Mouse (Mus musculus) limb, embryonic 15.5 days (tissue): ENCODE results near the gene Trim56. TPM values are rescaled to one million over a fixed set of nuclear protein-coding genes. Genes with fewer than 3 reads are reported as not detected.
"Not testable (repeated sequence)": the region's sequence is repeated elsewhere in the genome, so short reads cannot be mapped to it uniquely, and the experiment has no call there.

ENCODE experiments used
- ATAC-seq: fragments of 200-750 bp; cut with Nextera tagmentation; 2 replicates; pipeline ENCODE4 v1.8.0; 2017; ENCODE audit warnings: low read depth, moderate TSS enrichment; ENCODE audit not compliant: insufficient number of reproducible peaks, low FRiP score, low TSS enrichment
- H3K27ac ChIP-seq: fragments of 300-500 bp; sonication (generic); 2 replicates; pipeline ENCODE4 v1.5.1; 2015; ENCODE audit warnings: moderate library complexity, mild to moderate bottlenecking, inconsistent platforms
- H3K27me3 ChIP-seq: fragments of 300-500 bp; sonication (generic); 2 replicates; pipeline ENCODE4 v1.6.1; 2015; ENCODE audit warnings: inconsistent platforms
- H3K36me3 ChIP-seq: fragments of 300-500 bp; sonication (generic); 2 replicates; pipeline ENCODE4 v1.6.1; 2015; ENCODE audit warnings: inconsistent platforms
- H3K4me1 ChIP-seq: fragments of 300-500 bp; sonication (generic); 2 replicates; pipeline ENCODE4 v1.6.1; 2015; ENCODE audit warnings: inconsistent platforms
- H3K4me2 ChIP-seq: fragments of 300-500 bp; sonication (generic); 2 replicates; pipeline ENCODE4 v1.6.1; 2015; ENCODE audit warnings: mild to moderate bottlenecking, inconsistent platforms
- H3K4me3 ChIP-seq: fragments of 300-500 bp; sonication (generic); 2 replicates; pipeline ENCODE4 v1.5.1; 2015; ENCODE audit warnings: mild to moderate bottlenecking, inconsistent platforms
- H3K9ac ChIP-seq: fragments of 300-500 bp; sonication (generic); 2 replicates; pipeline ENCODE4 v1.6.1; 2015; ENCODE audit warnings: inconsistent platforms
- H3K9me3 ChIP-seq: fragments of 300-500 bp; sonication (generic); 2 replicates; pipeline ENCODE4 v1.6.1; 2016; ENCODE audit warnings: inconsistent platforms
- WGBS: fragments of 180-500 bp; shearing (Covaris S2); methylation state at CpG from one replicate; pipeline ENCODE4 v1.1.7; 2015; 5-methylcytosine and 5-hydroxymethylcytosine counted together
- polyA plus RNA-seq: library from polyadenylated mRNA; unstranded; fragments of >200 nt; fragmentation: Nextera tagmentation; extraction: Ambion mirVana; gene quantifications from 2 replicates; pipeline ENCODE4 v1.2.1, GENCODE M21; 2015

Trim56 gene
- polyA plus RNA-seq, result 7.6 and 8.8 TPM in 2 replicates

- Histone ChIP-seq H3K9ac (peak within 1 kb of the TSS; percentile 69), H3K4me2 (peak within 1 kb of the TSS; percentile 69), H3K27me3 (no peaks in the 10 kb centered on the region), H3K27ac (peak within 1 kb of the TSS; percentile 58), H3K36me3 (peaks cover 19% of the 10 kb centered on the region), H3K4me3 (peak within 1 kb of the TSS; percentile 60), H3K4me1 (peaks cover 14% of the 10 kb centered on the region), H3K9me3 (no peaks in the 10 kb centered on the region; the same call in 1 of the 2 replicates)
- 9% methylated on average over 29 of the region's 29 CpGs for WGBS
- ATAC-seq, result peak; percentile 70; the same call in 1 of the 2 replicates
Observed at GRCm38 (mm10) chr5:137115866-137116847, at the start of gene Trim56. Gene Trim56, minus strand, starts transcription at chr5:137116209.

GRCm38 (mm10) chr5:137161853-137162252 is 45.8 kb upstream of the Trim56 start:
- no peak for ATAC-seq
- Histone ChIP-seq H3K4me3 (no peak overlapping the region), H3K4me2 (no peak overlapping the region), H3K36me3 (no peaks in the 10 kb centered on the region), H3K4me1 (no peaks in the 10 kb centered on the region), H3K9me3 (no peaks in the 10 kb centered on the region), H3K27ac (no peak overlapping the region), H3K9ac (no peak overlapping the region), H3K27me3 (no peaks in the 10 kb centered on the region)
- WGBS, result 76% methylated on average over 4 of the region's 4 CpGs

- H3K4me3 ChIP-seq, result no peak overlapping the region
- H3K4me2 ChIP-seq, result no peak overlapping the region
- H3K36me3 ChIP-seq, result no peaks in the 10 kb centered on the region
- no peak overlapping the region for H3K27ac ChIP-seq
- H3K9ac ChIP-seq, result no peak overlapping the region
- WGBS, result 26% methylated on average over 11 of the region's 11 CpGs
- no peak for ATAC-seq
- H3K9me3 ChIP-seq, result no peaks in the 10 kb centered on the region
- H3K27me3 ChIP-seq, result no peaks in the 10 kb centered on the region
- no peaks in the 10 kb centered on the region for H3K4me1 ChIP-seq
Observed at GRCm38 (mm10) chr5:137159461-137159860, 43.5 kb upstream of the Trim56 start.

- no peaks in the 10 kb centered on the region for H3K4me1 ChIP-seq
- H3K27ac ChIP-seq, result no peak overlapping the region
- no peaks in the 10 kb centered on the region for H3K36me3 ChIP-seq
- no peak overlapping the region for H3K4me2 ChIP-seq
- WGBS, result 87% methylated on average over 5 of the region's 5 CpGs
- H3K9me3 ChIP-seq, result peaks cover 16% of the 10 kb centered on the region; the same call in 1 of the 2 replicates
- H3K9ac ChIP-seq, result no peak overlapping the region
- no peak for ATAC-seq
- no peak overlapping the region for H3K4me3 ChIP-seq
- no peaks in the 10 kb centered on the region for H3K27me3 ChIP-seq
Observed at GRCm38 (mm10) chr5:137153289-137153688, 37.3 kb upstream of the Trim56 start.

- Histone ChIP-seq H3K9ac (no peak overlapping the region), H3K9me3 (peaks cover 16% of the 10 kb centered on the region; the same call in 1 of the 2 replicates), H3K27ac (no peak overlapping the region), H3K27me3 (no peaks in the 10 kb centered on the region), H3K4me2 (no peak overlapping the region), H3K4me1 (no peaks in the 10 kb centered on the region), H3K4me3 (no peak overlapping the region), H3K36me3 (no peaks in the 10 kb centered on the region)
- WGBS, result 57% methylated on average over 2 of the region's 2 CpGs
- ATAC-seq, result no peak; the same call in 1 of the 2 replicates
Observed at GRCm38 (mm10) chr5:137152623-137153022, 36.6 kb upstream of the Trim56 start.

- H3K4me1 ChIP-seq, H3K9ac ChIP-seq, H3K36me3 ChIP-seq, H3K4me2 ChIP-seq, ATAC-seq, H3K4me3 ChIP-seq, H3K27ac ChIP-seq, H3K27me3 ChIP-seq: not testable (repeated sequence)
- H3K9me3 ChIP-seq, result peaks cover 16% of the 10 kb centered on the region; the same call in 1 of the 2 replicates
Observed at GRCm38 (mm10) chr5:137149272-137149882, 33.4 kb upstream of the Trim56 start, which contains the start of gene Muc3. Gene Muc3, minus strand, starts transcription at chr5:137149322.

- Histone ChIP-seq H3K4me2 (no peak overlapping the region), H3K4me3 (no peak overlapping the region), H3K27me3 (no peaks in the 10 kb centered on the region), H3K27ac (no peak overlapping the region), H3K4me1 (no peaks in the 10 kb centered on the region), H3K36me3 (no peaks in the 10 kb centered on the region), H3K9ac (no peak overlapping the region), H3K9me3 (no peaks in the 10 kb centered on the region)
- 13% methylated on average over 3 of the region's 3 CpGs for WGBS
- ATAC-seq, result no peak
Observed at GRCm38 (mm10) chr5:137140836-137141235, 24.8 kb upstream of the Trim56 start.

GRCm38 (mm10) chr5:137138977-137139376 is 23.0 kb upstream of the Trim56 start:
- no peaks in the 10 kb centered on the region for H3K4me1 ChIP-seq
- 78% methylated on average over 10 of the region's 10 CpGs for WGBS
- ATAC-seq, result no peak

GRCm38 (mm10) chr5:137134959-137135358 is 18.9 kb upstream of the Trim56 start:
- no peaks in the 10 kb centered on the region for H3K36me3 ChIP-seq
- WGBS, result 34% methylated on average over 11 of the region's 11 CpGs
- no peak overlapping the region for H3K4me2 ChIP-seq
- no peaks in the 10 kb centered on the region for H3K9me3 ChIP-seq
- H3K27ac ChIP-seq, result no peak overlapping the region
- H3K27me3 ChIP-seq, result 0 out of 2 replicates have a peak, but pooled peaks cover 3% of the 10 kb centered on the region
- no peaks in the 10 kb centered on the region for H3K4me1 ChIP-seq
- no peak for ATAC-seq
- H3K9ac ChIP-seq, result no peak overlapping the region
- no peak overlapping the region for H3K4me3 ChIP-seq

More at GRCm38 (mm10) chr5:137138977-137139376, 23.0 kb upstream of the Trim56 start:
- Histone ChIP-seq H3K9me3 (no peaks in the 10 kb centered on the region), H3K4me3 (no peak overlapping the region), H3K4me2 (no peak overlapping the region), H3K27me3 (no peaks in the 10 kb centered on the region), H3K36me3 (no peaks in the 10 kb centered on the region), H3K9ac (no peak overlapping the region), H3K27ac (no peak overlapping the region)

- no peak for ATAC-seq
- H3K9me3 ChIP-seq, result no peaks in the 10 kb centered on the region
- H3K4me2 ChIP-seq, result no peak overlapping the region
- 3% methylated on average over 3 of the region's 3 CpGs for WGBS
- H3K36me3 ChIP-seq, result no peaks in the 10 kb centered on the region
- H3K4me1 ChIP-seq, result peaks cover 11% of the 10 kb centered on the region; the same call in 1 of the 2 replicates
- no peak overlapping the region for H3K4me3 ChIP-seq
- H3K27ac ChIP-seq, result no peak overlapping the region
- H3K27me3 ChIP-seq, result 0 out of 2 replicates have a peak, but pooled peaks cover 3% of the 10 kb centered on the region
- H3K9ac ChIP-seq, result no peak overlapping the region
Observed at GRCm38 (mm10) chr5:137131490-137131889, 15.5 kb upstream of the Trim56 start.

GRCm38 (mm10) chr5:137129281-137129680 is 13.3 kb upstream of the Trim56 start:
- no peak overlapping the region for H3K27ac ChIP-seq
- no peak overlapping the region for H3K4me2 ChIP-seq
- H3K9ac ChIP-seq, result no peak overlapping the region
- peaks cover 11% of the 10 kb centered on the region; the same call in 1 of the 2 replicates for H3K4me1 ChIP-seq
- H3K27me3 ChIP-seq, result 0 out of 2 replicates have a peak, but pooled peaks cover 3% of the 10 kb centered on the region
- no peaks in the 10 kb centered on the region for H3K36me3 ChIP-seq
- H3K9me3 ChIP-seq, result no peaks in the 10 kb centered on the region
- 17% methylated on average over 5 of the region's 5 CpGs for WGBS
- ATAC-seq, result no peak
- H3K4me3 ChIP-seq, result no peak overlapping the region

GRCm38 (mm10) chr5:137123516-137123915 is 7.5 kb upstream of the Trim56 start:
- H3K27me3 ChIP-seq, result no peaks in the 10 kb centered on the region
- H3K27ac ChIP-seq, result no peak overlapping the region
- no peak overlapping the region for H3K4me3 ChIP-seq
- H3K9ac ChIP-seq, result no peak overlapping the region
- H3K36me3 ChIP-seq, result no peaks in the 10 kb centered on the region
- no peak for ATAC-seq
- H3K4me1 ChIP-seq, result peaks cover 5% of the 10 kb centered on the region
- H3K4me2 ChIP-seq, result no peak overlapping the region
- no peaks in the 10 kb centered on the region for H3K9me3 ChIP-seq
- WGBS, result 76% methylated on average over 4 of the region's 4 CpGs
